12 mouse cellular contexts compared by ENCODE assay signal in the genomic region with DNA sequence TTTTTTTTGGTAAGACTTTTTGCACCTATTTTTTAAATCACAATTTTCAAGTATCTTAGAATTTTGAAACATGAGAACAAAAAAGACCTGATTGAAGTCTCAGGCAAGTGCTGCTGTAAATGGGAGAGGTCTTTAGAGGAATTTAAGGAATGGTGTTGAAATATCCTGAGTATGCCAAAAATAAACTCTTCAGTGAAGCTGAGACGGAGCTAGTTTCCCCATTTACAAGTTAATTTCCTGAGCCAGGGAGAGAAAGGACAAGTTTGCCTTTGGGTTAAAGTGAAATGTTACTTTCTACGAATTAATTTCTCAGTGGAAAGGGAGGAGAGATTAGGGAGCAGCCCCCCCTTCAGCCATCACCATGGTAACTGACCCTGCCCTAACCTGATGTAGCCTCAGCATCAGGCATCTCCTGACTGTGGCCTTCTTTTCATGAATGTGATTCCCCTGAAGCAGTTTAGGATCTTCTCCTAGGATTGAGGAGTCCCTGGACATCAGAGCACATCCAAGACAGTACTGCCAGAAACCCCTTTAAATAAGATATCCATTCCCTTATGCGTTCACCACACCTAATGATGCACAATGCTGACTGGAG. TPM values are rescaled to one million over a fixed set of nuclear protein-coding genes. Genes with fewer than 3 reads are reported as not detected.
DNase-seq lines count a peak whose midpoint lies in the region; ATAC-seq and TF ChIP-seq lines count a peak whose summit lies in the region.
"Had no signal": no experiment of that assay in that cellular context is flagged by ENCODE, and none has a peak within 500 bp of the region (broad histone marks: within the 10 kb centered on the region; RNA-seq: fewer than 3 reads in every experiment).

No protein-coding gene starts in this region.

- 0 out of 2 replicates have a peak overlapping the region, but pooled peaks have one; percentile 17 for H3K9ac ChIP-seq in heart, embryonic 16.5 days (ENCODE audit: low read length)
- H3K9ac ChIP-seq in lung, postnatal 0 days (replicated peaks; ENCODE audit: low read depth) = no peak overlapping the region
- no peak overlapping the region for H3K9ac ChIP-seq in limb, embryonic 15.5 days
- H3K9ac ChIP-seq: hindbrain, embryonic 13.5 days; liver, postnatal 0 days had no signal

- no peak overlapping the region for H3K4me2 ChIP-seq in heart, embryonic 16.5 days (ENCODE audit: low read depth, low read length)
- H3K4me2 ChIP-seq in lung, postnatal 0 days (replicated peaks; ENCODE audit: low read depth, low read length) = no peak overlapping the region
- H3K4me2 ChIP-seq in limb, embryonic 15.5 days = no peak overlapping the region
- H3K4me2 ChIP-seq: hindbrain, embryonic 13.5 days had no signal

- 31% methylated on average over 3 of the region's 3 CpGs for WGBS in heart, embryonic 16.5 days
- 32% methylated on average over 3 of the region's 3 CpGs for WGBS in lung, postnatal 0 days
- WGBS in limb, embryonic 15.5 days = 27% methylated on average over 3 of the region's 3 CpGs

- DNase-seq in heart, postnatal 10 days = no peak
- peak; percentile 81 for DNase-seq in lung, postnatal 0 days (ENCODE audit: low spot score)
- DNase-seq in lung, adult 18-20 months = no peak
- no peak for DNase-seq in layer of hippocampus, postnatal 25 days (ENCODE audit: extremely low spot score in 1 of 2, low spot score in 1 of 2)
- DNase-seq: cerebellum, adult 18-20 months; kidney, adult 8-10 months; liver, postnatal 0 days; right cerebral cortex, postnatal 14 days had no signal

- TF ChIP-seq EP300 in lung, postnatal 0 days (IDR thresholded peaks at IDR 0.05) = peak; percentile 89

- peak overlapping the region; percentile 32 for H3K27ac ChIP-seq in heart, embryonic 16.5 days (ENCODE audit: low read length)
- H3K27ac ChIP-seq in lung, postnatal 0 days (ENCODE audit: low read length) = peak overlapping the region; percentile 61
- H3K27ac ChIP-seq in embryonic fibroblast, embryonic 13.5 days (ENCODE audit: insufficient read depth, low read length) = peak overlapping the region; percentile 95
- H3K27ac ChIP-seq in limb, embryonic 15.5 days = peak overlapping the region; percentile 77
- H3K27ac ChIP-seq: hindbrain, embryonic 13.5 days had no signal

- no peak for TF ChIP-seq CTCF in lung, postnatal 0 days (IDR thresholded peaks at IDR 0.05)
- TF ChIP-seq CTCF in embryonic fibroblast, embryonic 13.5 days (IDR thresholded peaks at IDR 0.05; ENCODE audit: borderline replicate concordance, insufficient read depth, low read length) = no peak

- no peaks in the 10 kb centered on the region for H3K9me3 ChIP-seq in heart, embryonic 16.5 days (replicated peaks; ENCODE audit: control insufficient read depth, low read length)
- H3K9me3 ChIP-seq in lung, postnatal 0 days (ENCODE audit: low read length) = no peaks in the 10 kb centered on the region
- H3K9me3 ChIP-seq in limb, embryonic 15.5 days = no peaks in the 10 kb centered on the region
- H3K9me3 ChIP-seq: hindbrain, embryonic 13.5 days had no signal

- ATAC-seq in heart, embryonic 16.5 days (replicated peaks; ENCODE audit: extremely low read depth, insufficient read depth, low FRiP score) = no peak
- peak; percentile 74; the same call in 1 of the 2 replicates for ATAC-seq in lung, postnatal 0 days
- no peak for ATAC-seq in limb, embryonic 15.5 days (ENCODE audit: insufficient number of reproducible peaks, low FRiP score, low TSS enrichment, low read depth)
- ATAC-seq: liver, postnatal 0 days had no signal

- intact Hi-C loops in heart, postnatal 10 days (cut with DNase I) = no loop called here

- H3K4me1 ChIP-seq in heart, embryonic 16.5 days (ENCODE audit: control insufficient read depth, insufficient read depth, low read length) = peaks cover 8% of the 10 kb centered on the region
- H3K4me1 ChIP-seq in lung, postnatal 0 days (ENCODE audit: insufficient read depth, low read depth, low read length) = peaks cover 13% of the 10 kb centered on the region; the same call in 1 of the 2 replicates
- peaks cover 31% of the 10 kb centered on the region for H3K4me1 ChIP-seq in embryonic fibroblast, embryonic 13.5 days (ENCODE audit: control insufficient read depth, insufficient read depth, low read length)
- peaks cover 20% of the 10 kb centered on the region for H3K4me1 ChIP-seq in limb, embryonic 15.5 days

- H3K27me3 ChIP-seq in heart, embryonic 16.5 days (ENCODE audit: control insufficient read depth, insufficient read depth, low read length) = no peaks in the 10 kb centered on the region
- H3K27me3 ChIP-seq in lung, postnatal 0 days (replicated peaks; ENCODE audit: insufficient read depth, low read length) = no peaks in the 10 kb centered on the region
- no peaks in the 10 kb centered on the region for H3K27me3 ChIP-seq in limb, embryonic 15.5 days
- H3K27me3 ChIP-seq: hindbrain, embryonic 13.5 days had no signal

- no peak for TF ChIP-seq POLR2A in embryonic fibroblast, embryonic 13.5 days (IDR thresholded peaks at IDR 0.05; ENCODE audit: low read depth, low read length)

- no peak overlapping the region for H3K4me3 ChIP-seq in heart, embryonic 16.5 days (ENCODE audit: low read length)
- H3K4me3 ChIP-seq in lung, postnatal 0 days (ENCODE audit: low read depth, low read length) = no peak overlapping the region
- no peak overlapping the region for H3K4me3 ChIP-seq in embryonic fibroblast, embryonic 13.5 days (ENCODE audit: insufficient read depth, low read length)
- no peak overlapping the region for H3K4me3 ChIP-seq in limb, embryonic 15.5 days
- H3K4me3 ChIP-seq: hindbrain, embryonic 13.5 days had no signal

- no peaks in the 10 kb centered on the region for H3K36me3 ChIP-seq in heart, embryonic 16.5 days (ENCODE audit: control insufficient read depth, insufficient read depth)
- H3K36me3 ChIP-seq in lung, postnatal 0 days (ENCODE audit: insufficient read depth, low read length) = no peaks in the 10 kb centered on the region
- H3K36me3 ChIP-seq in limb, embryonic 15.5 days = no peaks in the 10 kb centered on the region
- H3K36me3 ChIP-seq: hindbrain, embryonic 13.5 days had no signal

RNA-seq across cellular contexts. Expression of a gene that starts 18.6 kb away (rescaled TPM):
- 1.6 and 2.3 TPM in 2 replicates for polyA plus RNA-seq in heart, embryonic 16.5 days (2015; fragmentation: Nextera tagmentation; extraction: Ambion mirVana)
- total RNA-seq in heart, postnatal 10 days (2021) = 1 to 10 TPM; 6.3 to 7.0 TPM
- polyA plus RNA-seq in lung, postnatal 0 days (2015; fragmentation: Nextera tagmentation; extraction: Ambion mirVana) = 5.1 and 5.5 TPM in 2 replicates
- polyA plus RNA-seq in embryonic fibroblast, embryonic 13.5 days (2011; ENCODE audit: insufficient read length, low read depth, missing spikeins) = 26.9 and 37.7 TPM in 2 replicates
- polyA plus RNA-seq in limb, embryonic 15.5 days (2015; fragmentation: Nextera tagmentation; extraction: Ambion mirVana) = 8.2 and 9.5 TPM in 2 replicates
- total RNA-seq in layer of hippocampus, postnatal 25 days (2021) = 1 to 10 TPM; 3.7 to 5.9 TPM

Comparison
In these comparisons a context has a peak if more than half of its experiments do, and no peak if none do; other contexts are left out.
1. H3K27ac ChIP-seq: peak in every context shown above with its lines; median percentile 95 in embryonic fibroblast, embryonic 13.5 days; 77 in limb, embryonic 15.5 days; 61 in lung, postnatal 0 days; 32 in heart, embryonic 16.5 days.